Mouse (Mus musculus): Measurements from ENCODE around the gene Tex47.

Tex47 gene

DNA sequence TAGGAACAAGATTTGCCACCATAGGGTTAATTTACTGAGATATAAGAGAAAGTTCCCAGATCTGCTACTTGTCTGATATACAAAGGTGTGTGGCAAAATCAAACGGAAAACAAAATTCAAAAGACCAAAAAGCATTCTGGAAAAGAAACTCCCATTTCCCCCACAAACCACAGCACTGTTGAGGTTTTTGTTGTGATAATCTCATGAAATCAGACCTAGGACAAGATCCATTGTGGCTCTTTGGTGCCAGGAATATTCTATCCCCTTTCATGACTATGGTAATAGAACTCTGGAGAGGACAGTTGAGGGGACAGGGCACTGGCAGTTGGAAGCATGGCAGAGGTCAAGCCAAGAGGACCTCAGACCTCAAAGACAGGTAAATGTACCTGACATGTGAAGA, at the start of gene Tex47:
Tex47 (plus strand) TSS at position 301 of the 400 bp plus-strand sequence.
- in situ Hi-C loops (cut with MboI; ENCODE audit: unreplicated experiment in 2 of 2), result no loop called here

DNA sequence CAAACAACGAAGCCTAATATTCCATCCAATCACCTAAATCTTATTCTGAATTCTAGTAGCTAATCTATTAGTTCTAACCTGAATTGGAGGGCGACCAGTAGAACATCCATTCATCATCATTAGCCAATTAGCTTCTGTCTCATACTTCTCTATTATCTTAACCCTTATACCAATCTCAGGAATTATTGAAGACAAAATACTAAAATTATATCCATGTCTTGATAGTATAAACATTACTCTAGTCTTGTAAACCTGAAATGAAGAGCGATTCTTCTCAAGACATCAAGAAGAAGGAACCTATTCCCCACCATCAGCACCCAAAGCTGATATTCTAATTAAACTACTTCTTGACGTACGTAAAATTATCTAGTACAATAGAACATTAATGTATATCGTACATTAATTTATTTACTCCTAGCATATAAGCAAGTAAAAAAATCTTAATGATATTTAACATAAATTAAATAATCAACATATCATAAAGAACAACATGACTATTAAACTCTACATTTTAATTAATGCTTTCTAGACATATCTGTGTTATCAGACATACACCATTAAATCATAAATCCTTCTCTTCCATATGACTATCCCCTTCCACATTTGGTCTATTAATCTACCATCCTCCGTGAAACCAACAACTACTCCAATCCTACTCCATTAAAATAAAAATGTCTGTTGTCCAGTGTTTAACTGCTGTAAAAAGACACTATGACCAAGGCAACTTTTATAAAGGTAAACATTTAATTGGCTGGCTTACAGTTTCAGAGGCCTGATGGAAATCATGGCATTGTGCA, 27.1 kb upstream of the Tex47 start:
- in situ Hi-C loops (cut with MboI; ENCODE audit: unreplicated experiment in 2 of 2), result no loop called here

DNA sequence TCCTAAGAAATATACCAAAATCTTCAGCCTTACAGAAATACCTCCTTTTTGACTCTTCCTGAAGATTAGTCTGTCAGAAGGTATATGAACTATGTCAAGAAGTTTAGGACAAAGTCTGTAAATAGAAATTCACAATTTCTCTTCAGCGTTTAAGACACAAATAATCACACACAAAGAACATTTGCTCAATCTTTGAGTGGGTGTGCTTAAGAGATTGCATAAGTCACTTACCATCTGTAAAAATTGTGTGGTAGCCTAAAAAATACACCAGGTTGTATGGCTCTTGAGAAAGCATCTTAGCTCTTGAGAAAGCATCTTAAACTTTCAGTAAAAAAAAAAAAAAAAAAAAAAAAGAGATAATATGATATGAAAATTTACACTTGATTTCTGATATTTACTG, 19.6 kb upstream of the Tex47 start:
- in situ Hi-C loops (cut with MboI; ENCODE audit: unreplicated experiment in 2 of 2), result no loop called here

DNA sequence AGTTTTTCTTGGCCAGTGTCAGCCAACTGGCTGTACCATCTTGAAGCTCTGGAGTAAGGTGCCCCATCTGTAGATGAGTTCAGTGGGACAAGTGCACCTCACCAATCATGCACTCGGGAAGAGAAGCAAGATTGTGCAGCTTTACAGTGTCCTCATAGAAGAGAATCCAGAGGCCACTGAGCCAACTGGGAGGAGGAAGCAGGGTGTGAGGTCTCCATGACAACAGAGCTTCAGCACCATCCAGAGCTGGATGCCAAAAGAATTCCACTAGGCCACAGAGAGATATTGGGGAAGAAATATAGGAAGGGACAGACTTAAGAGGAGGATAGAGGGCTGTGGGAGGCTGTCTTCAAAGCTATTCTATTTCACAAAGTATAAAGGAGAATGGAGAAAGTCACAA, 950 bp upstream of the Tex47 start:
- in situ Hi-C loops (cut with MboI; ENCODE audit: unreplicated experiment in 2 of 2), result no loop called here

DNA sequence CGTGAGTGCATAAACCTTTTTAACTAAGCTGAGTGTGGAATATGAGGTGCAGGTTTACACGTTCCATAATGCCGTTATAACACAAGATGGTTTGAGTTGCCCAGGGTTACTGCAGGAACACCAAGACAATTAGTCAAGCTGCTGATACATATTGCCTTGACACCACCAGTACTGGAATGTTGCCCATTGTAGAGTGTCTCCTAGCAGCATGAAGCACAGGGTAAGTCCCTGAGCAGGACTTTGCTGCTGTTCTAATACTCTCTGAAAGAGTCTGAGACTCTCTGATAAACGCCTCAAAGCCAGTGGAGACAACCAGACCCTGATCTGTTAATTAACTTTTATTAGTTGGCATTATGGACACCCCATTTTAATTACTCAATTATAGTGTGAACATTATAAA, 21.7 kb downstream of the Tex47 start:
- in situ Hi-C loops (cut with MboI; ENCODE audit: unreplicated experiment in 2 of 2), result no loop called here

DNA sequence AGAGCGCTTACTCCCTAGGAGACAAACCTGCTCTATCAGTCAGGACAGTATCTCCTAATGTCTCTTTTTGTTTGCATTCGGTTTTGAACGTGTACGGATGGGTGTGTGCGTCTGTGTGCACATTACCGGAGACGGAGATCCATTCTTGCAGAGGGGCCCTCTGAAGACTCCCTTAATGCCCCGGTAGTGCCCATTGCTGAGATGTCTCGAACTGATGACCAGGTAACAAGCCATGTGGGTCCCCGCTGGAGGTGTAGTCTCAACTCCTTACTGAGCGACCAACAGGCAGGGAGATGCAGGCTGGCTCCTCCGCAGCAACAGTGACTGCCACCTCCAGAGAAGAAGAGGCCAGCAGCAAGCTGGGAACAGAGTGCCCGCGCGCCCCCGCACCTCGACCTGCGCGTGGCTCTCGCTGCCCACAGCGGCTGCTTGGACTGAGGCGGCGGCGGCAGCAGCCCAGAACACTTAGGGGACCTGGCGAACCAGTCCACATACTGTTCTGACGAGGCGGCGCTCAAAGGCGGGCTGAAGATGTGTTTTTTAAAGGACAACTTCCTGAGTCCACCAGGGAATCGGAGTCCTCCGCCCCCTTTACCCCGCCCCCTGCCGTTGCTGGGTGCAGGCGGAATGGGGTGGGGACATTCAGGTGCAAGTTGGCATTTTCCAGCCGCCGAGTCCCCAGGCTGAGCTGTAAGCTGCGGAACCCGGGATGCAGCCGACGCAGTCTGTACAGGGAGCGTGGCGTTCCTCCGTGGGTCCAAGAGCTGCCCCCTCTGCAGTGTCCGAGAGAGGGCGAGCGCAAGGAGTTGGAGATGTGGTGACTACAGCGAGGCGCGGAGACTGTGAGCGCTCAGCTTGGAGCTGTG, 40.5 kb downstream of the Tex47 start, which contains the start of gene Zfp804b:
Zfp804b (minus strand) TSS at position 612 of the 866 bp plus-strand sequence.
- in situ Hi-C loops (cut with MboI; ENCODE audit: unreplicated experiment in 2 of 2), result no loop called here

DNA sequence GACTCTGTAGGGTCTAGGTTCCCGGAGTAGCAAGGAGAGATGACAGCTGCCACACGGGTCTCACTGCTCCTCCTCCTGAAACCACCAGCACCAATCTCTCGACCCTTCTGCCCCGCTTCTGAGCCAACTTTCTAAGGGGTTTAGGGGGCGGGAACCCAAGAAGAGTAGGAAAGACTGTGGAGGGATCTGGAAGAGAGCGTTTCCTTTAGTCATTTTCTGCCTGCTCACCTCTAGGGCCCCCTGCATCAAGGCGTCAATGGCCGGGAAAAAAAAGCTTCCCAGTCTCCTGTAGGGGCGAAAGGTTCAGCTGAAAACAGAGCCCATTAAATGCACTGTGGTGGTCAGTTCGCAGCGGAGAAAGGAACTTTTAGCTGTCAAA, 41.1 kb downstream of the Tex47 start:
- in situ Hi-C loops (cut with MboI; ENCODE audit: unreplicated experiment in 2 of 2), result no loop called here
